Mouse (Mus musculus): ENCODE data around the gene Hspg2. TPM values are rescaled to one million over a fixed set of nuclear protein-coding genes. Genes with fewer than 3 reads are reported as not detected.
A peak's percentile ranks its signal among the peaks of the same experiment; 100 is the strongest.

Hspg2 gene
- polyA plus RNA-seq, 1 experiment from 2014 or later = 3.2 TPM

DNA sequence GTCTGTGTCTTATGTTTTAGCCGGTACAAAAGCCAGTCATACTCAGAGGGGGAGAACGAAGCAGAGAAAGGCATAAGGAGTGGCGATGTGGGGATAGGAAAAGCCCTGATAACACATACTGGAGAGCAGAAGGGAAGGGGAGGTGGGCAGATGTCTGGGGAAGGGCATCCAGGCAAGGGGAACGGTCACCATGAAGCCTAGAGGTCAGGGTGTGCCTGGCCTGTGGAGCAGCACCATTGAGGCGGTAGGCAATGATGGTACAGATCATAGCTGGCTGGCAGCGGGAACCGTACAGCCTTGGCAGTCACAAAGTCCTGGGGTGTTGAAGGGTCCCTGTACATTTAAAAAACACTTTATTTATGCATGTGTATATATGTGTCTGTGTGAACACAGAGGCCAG is 6.1 kb downstream of the Hspg2 start:
- 73% methylated on average over 7 of the region's 7 CpGs for WGBS (ENCODE audit: insufficient replicate concordance)
- Histone ChIP-seq H3K36me3 (no peaks in the 10 kb centered on the region), H3K4me1 (replicated peaks) (peaks cover 82% of the 10 kb centered on the region), H3K27me3 (peaks cover 13% of the 10 kb centered on the region), H3K4me2 (no peak overlapping the region), H3K27ac (no peak overlapping the region), H3K9me3 (replicated peaks) (no peaks in the 10 kb centered on the region), H3K4me3 (replicated peaks) (no peak overlapping the region), H3K9ac (no peak overlapping the region)
- ATAC-seq (ENCODE audit: low read depth) (no peak), DNase-seq (no peak)

DNA sequence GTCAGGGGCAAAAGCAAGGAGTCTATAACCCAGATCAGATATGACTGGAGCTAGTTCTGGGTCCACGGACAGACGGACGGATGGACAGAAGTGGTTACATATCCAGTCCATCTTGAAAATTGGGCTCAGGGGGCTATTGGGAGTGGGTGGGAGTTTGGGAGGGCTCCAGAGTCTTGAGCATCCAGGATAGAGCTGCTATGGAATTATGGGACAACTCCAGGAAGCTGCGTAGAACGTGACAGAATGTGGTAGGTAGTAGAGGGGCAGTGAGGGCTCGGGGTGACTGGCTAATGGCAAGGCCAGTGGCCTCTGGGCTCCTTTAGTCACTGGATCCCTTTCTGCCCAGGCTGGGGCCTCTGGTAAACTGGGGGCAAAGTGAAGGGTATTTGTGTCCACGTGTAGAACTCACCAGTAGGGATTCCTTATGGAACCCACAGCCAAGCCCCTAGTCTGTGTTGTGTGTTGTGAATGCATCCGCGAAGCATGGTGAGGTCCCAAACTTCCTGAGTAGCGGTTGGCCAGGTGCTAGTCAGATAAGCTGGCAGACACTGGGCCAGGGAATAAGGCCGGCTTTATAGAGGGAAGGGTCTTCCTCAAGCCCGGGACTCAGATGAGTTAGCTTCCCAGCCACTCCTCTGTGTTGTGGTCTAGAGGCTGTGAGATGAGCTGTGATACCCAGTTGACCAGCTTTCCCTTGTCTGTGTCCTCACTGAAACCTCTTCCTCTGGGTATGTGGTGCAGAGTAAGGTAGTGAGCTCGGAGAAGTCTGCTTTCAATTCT is 6.9 kb downstream of the Hspg2 start:
- ATAC-seq (ENCODE audit: low read depth) = no peak
- Histone ChIP-seq H3K9ac (no peak overlapping the region), H3K9me3 (replicated peaks) (no peaks in the 10 kb centered on the region), H3K4me1 (replicated peaks) (peaks cover 80% of the 10 kb centered on the region), H3K27ac (no peak overlapping the region), H3K4me3 (replicated peaks) (no peak overlapping the region), H3K27me3 (peaks cover 6% of the 10 kb centered on the region; the same call in 1 of the 2 replicates), H3K36me3 (no peaks in the 10 kb centered on the region), H3K4me2 (no peak overlapping the region)
- WGBS (ENCODE audit: insufficient replicate concordance) = 47% methylated on average over 13 of the region's 13 CpGs
- no peak for DNase-seq

DNA sequence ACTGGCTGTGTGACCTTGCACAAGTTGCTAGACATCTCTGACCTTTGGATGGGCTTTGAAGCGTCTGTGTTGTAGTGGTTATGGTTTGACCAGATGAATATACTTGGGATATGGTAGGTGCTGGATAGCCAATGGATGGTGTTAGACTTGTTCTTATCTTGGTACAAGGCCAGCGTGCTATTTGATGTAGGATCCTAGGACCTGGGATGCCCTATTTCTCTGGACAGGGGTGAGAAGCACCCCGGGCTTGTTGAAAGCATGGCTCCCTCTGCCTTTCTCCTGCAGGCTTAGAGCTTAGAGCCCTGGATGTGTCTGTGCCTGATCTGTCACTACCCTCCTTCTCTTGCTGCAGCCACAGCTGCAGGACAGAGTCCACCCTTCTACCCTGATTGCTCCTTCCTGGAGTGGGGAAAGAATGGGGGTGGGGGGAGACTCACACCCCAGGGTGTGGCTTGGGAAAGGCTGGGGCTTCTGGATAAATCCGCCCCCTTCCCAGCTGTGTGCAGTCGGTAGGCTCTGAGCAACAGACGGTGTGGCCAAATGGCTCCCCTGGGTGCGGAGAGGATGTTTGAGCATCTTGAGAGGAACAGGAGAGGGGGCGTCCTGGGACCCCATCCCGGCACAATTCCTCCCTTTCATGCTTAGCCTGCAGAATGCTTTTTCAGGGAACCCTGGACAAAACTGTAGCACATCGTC is 7.6 kb downstream of the Hspg2 start:
- peaks cover 83% of the 10 kb centered on the region for H3K4me1 ChIP-seq (replicated peaks)
- WGBS (ENCODE audit: insufficient replicate concordance) = 38% methylated on average over 10 of the region's 10 CpGs
- H3K4me2 ChIP-seq = peak overlapping the region; percentile 21; the same call in 1 of the 2 replicates
- no peaks in the 10 kb centered on the region for H3K36me3 ChIP-seq
- H3K27ac ChIP-seq = no peak overlapping the region
- no peak overlapping the region for H3K4me3 ChIP-seq (replicated peaks)
- 0 out of 2 replicates have a peak, but pooled peaks cover 3% of the 10 kb centered on the region for H3K27me3 ChIP-seq
- H3K9ac ChIP-seq = no peak overlapping the region
- no peak for ATAC-seq (ENCODE audit: low read depth)
- DNase-seq = no peak
- no peaks in the 10 kb centered on the region for H3K9me3 ChIP-seq (replicated peaks)

DNA sequence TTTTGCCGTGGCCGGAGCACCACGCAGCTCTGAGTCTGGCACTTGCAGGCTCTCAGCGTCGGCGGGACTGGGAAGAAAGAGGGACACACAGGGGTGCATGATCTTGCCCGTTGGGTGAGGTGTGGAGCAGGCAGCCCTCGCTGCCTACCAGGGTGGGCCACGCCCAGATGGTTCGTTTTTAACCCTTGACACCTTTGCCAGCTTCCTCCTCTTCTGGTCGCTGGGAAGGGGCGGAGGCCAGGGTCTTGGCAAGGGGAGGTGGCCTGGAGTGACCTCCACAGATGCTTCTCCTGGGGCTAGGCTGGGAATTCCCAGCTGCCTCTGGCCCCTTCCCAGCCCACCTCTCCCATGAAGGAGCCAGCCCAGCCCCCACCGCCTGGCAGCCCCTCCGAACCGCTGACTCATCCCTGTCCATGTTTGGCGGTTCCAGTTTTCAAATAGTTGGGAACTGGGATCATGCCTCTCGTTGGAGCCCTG is 8.2 kb downstream of the Hspg2 start:
- H3K9ac ChIP-seq = no peak overlapping the region
- 33% methylated on average over 17 of the region's 17 CpGs for WGBS (ENCODE audit: insufficient replicate concordance)
- peak overlapping the region; percentile 21; the same call in 1 of the 2 replicates for H3K4me2 ChIP-seq
- H3K4me3 ChIP-seq (replicated peaks) = no peak overlapping the region
- H3K27ac ChIP-seq = no peak overlapping the region
- H3K4me1 ChIP-seq (replicated peaks) = peaks cover 85% of the 10 kb centered on the region
- 0 out of 2 replicates have a peak, but pooled peaks cover 3% of the 10 kb centered on the region for H3K27me3 ChIP-seq
- ATAC-seq (ENCODE audit: low read depth) = no peak
- DNase-seq = no peak
- no peaks in the 10 kb centered on the region for H3K9me3 ChIP-seq (replicated peaks)
- no peaks in the 10 kb centered on the region for H3K36me3 ChIP-seq

DNA sequence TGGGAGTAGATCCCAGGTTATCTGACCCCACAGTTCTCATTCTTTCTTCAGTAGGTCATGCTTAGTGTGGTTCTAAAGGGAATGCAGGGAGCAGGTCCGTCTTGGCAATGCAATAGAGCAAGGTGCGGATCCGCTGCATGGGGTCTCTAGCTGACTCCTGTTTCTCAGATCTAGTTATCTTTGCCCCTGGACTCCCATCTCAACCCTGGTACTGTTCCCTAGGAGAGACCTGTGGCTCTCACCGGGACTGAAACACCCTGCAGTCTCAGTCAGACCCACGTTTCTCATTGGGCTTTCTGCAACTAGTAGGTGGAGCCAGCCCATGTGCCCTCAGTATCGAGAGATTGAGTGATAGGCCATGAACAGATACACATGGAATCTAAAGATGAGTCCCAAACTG is 9.0 kb downstream of the Hspg2 start:
- no peak for DNase-seq
- Histone ChIP-seq H3K27me3 (0 out of 2 replicates have a peak, but pooled peaks cover 3% of the 10 kb centered on the region), H3K36me3 (no peaks in the 10 kb centered on the region), H3K9ac (no peak overlapping the region), H3K27ac (peak overlapping the region; percentile 18; the same call in 1 of the 2 replicates), H3K4me2 (no peak overlapping the region), H3K9me3 (replicated peaks) (no peaks in the 10 kb centered on the region), H3K4me1 (replicated peaks) (peaks cover 87% of the 10 kb centered on the region), H3K4me3 (replicated peaks) (no peak overlapping the region)
- ATAC-seq (ENCODE audit: low read depth) = no peak
- WGBS (ENCODE audit: insufficient replicate concordance) = 52% methylated on average over 6 of the region's 6 CpGs

DNA sequence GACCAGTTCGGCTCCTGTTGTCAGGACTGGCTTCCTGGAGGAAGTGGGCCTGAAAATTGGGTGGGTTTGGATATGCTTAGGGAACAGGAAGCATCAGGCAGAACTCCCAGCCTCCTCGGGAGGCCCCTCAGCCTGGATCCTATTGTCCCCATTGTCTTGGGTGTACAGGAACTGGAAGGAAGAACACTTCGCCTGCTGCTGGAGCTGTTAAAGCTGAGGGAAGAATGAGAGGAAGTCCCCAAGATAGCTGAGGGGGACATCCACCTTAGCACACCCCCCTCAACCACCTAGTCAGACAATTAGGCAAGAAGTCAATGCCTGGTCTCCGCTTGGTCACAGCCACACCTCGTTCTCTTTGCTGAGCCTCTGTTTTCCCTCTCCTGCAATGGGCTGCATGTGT is 9.7 kb downstream of the Hspg2 start:
- Histone ChIP-seq H3K36me3 (no peaks in the 10 kb centered on the region), H3K9me3 (replicated peaks) (no peaks in the 10 kb centered on the region), H3K27me3 (0 out of 2 replicates have a peak, but pooled peaks cover 3% of the 10 kb centered on the region), H3K4me1 (replicated peaks) (peaks cover 81% of the 10 kb centered on the region), H3K27ac (no peak overlapping the region), H3K9ac (no peak overlapping the region), H3K4me2 (no peak overlapping the region), H3K4me3 (replicated peaks) (no peak overlapping the region)
- DNase-seq (no peak), ATAC-seq (ENCODE audit: low read depth) (no peak)
- WGBS (ENCODE audit: insufficient replicate concordance) = 40% methylated on average over 5 of the region's 5 CpGs

DNA sequence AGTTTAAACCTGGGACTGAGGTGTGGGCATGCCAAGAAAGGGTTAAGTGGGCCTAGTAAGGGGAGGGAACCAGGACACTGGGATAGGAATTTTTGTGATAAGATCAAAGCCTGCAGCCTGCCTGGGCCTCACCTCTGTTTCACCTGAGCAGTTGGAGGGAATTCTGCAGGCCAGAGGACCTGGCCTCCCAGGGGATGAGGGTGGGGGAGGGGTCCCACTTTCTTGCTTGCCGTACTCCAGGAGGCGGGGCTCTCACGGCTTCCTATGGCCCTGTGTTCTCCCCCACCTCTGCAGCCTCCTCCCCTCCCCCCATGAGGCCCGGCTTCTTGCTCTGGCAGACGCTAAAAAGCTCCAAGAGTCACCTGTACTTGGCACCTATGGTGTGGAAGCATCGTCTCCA is 11.2 kb downstream of the Hspg2 start:
- Histone ChIP-seq H3K4me2 (peak overlapping the region; percentile 38; the same call in 1 of the 2 replicates), H3K27ac (peak overlapping the region; percentile 79), H3K9ac (no peak overlapping the region), H3K9me3 (replicated peaks) (no peaks in the 10 kb centered on the region), H3K27me3 (0 out of 2 replicates have a peak, but pooled peaks cover 3% of the 10 kb centered on the region), H3K36me3 (no peaks in the 10 kb centered on the region), H3K4me1 (replicated peaks) (peaks cover 86% of the 10 kb centered on the region), H3K4me3 (replicated peaks) (no peak overlapping the region)
- no peak for ATAC-seq (ENCODE audit: low read depth)
- DNase-seq = no peak
- WGBS (ENCODE audit: insufficient replicate concordance) = 29% methylated on average over 6 of the region's 6 CpGs

DNA sequence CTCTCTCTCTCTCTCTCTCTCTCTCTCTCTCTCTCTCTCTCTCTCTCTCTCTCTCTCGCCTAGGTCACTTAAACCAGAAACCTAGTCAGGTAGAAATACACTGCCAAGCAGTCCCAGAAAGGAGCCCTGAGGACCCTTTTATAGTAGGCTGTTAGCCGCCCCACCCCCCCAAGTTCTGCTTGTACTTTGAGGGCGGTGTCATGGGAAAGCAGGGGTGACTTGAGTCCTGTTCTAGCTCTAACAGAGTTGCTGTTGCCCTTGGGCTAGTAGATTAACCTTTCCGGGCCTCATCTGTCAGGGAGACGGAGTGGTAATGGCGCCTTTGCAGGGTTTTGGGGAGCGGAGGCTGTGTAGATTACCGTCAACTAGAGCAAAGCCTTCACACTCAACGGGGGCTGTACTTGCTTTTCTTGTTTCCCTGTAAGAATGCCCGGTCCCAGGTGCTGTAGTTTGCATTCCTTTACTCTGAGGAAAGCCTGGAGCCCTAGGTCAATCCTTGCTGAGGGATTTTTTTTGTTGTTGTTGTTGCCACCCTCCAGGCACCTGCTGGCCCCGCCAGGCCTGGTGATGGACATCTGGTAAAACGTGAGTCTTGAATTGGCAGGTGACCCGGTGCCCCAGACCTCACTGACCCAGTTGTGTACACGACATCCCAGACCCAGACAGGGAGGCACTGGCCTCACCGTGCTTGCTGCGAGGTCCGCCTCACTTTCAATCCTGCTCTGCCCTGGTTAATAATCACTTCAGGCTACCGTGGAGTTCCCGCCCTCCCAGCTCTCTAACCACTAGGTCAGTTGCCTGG is 11.8 kb downstream of the Hspg2 start:
- H3K9ac ChIP-seq = no peak overlapping the region
- H3K36me3 ChIP-seq = no peaks in the 10 kb centered on the region
- 0 out of 2 replicates have a peak, but pooled peaks cover 3% of the 10 kb centered on the region for H3K27me3 ChIP-seq
- WGBS (ENCODE audit: insufficient replicate concordance) = 53% methylated on average over 19 of the region's 19 CpGs
- peak overlapping the region; percentile 79 for H3K27ac ChIP-seq
- DNase-seq (no peak), ATAC-seq (ENCODE audit: low read depth) (peak; percentile 60)
- no peak overlapping the region for H3K4me3 ChIP-seq (replicated peaks)
- H3K4me1 ChIP-seq (replicated peaks) = peaks cover 90% of the 10 kb centered on the region
- H3K9me3 ChIP-seq (replicated peaks) = no peaks in the 10 kb centered on the region
- peak overlapping the region; percentile 38 for H3K4me2 ChIP-seq

DNA sequence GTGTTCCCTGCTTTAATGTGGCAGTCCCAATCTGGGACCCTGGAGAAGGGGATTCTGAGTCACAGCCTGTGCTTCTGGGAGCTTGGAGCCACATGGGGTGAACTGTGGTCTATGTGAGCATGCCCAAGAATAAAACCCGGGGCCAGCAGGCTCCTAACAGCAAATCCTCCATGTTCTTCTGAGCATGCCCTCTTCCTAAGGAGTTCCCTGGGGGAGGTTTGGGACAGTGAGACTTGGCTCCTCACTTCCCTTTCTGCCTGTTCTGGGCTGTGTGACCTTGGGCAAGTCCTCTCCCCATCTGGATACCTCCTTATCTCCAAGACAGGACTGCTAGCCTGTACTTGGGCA is 12.4 kb downstream of the Hspg2 start:
- Histone ChIP-seq H3K4me1 (replicated peaks) (peaks cover 90% of the 10 kb centered on the region), H3K27me3 (0 out of 2 replicates have a peak, but pooled peaks cover 3% of the 10 kb centered on the region), H3K27ac (peak overlapping the region; percentile 71), H3K4me3 (replicated peaks) (no peak overlapping the region), H3K9ac (peak overlapping the region; percentile 31; the same call in 1 of the 2 replicates), H3K9me3 (replicated peaks) (no peaks in the 10 kb centered on the region), H3K36me3 (no peaks in the 10 kb centered on the region), H3K4me2 (0 out of 2 replicates have a peak overlapping the region, but pooled peaks have one; percentile 11)
- ATAC-seq (ENCODE audit: low read depth) = no peak
- no peak for DNase-seq
- WGBS (ENCODE audit: insufficient replicate concordance) = 33% methylated on average over 1 of the region's 1 CpGs

DNA sequence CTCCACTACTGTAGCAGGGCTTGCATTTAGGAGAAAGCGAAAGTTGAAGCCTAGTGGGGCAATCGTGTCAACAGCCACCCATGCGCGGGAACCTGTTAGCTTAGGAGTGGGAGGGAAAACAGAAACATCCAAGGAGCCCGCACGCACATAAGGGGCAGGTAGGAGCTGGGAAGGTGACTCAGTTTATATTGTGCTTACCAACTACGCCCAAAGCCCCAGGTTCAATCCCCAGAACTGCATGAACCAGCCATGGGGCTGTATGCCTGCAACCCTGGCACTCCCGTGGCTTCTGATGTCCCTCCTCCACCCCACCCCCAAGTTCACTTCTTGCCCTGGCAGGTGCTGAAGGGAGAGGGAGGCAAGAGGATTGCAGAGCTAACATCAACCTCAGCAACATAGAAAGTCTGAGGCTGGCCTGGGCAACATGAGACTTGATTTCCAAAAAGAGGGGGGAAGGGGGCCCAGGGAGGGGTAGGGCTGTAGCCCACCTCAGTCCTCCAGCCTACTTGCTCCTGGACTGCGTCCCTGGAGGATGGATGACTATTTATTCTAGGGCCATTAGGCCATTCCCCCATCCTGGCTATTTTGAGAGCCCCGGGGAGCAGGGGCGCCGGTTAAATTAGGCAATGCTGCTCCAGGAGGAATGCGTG is 12.9 kb downstream of the Hspg2 start:
- peaks cover 90% of the 10 kb centered on the region for H3K4me1 ChIP-seq (replicated peaks)
- ATAC-seq (ENCODE audit: low read depth) = no peak
- H3K9ac ChIP-seq = peak overlapping the region; percentile 31; the same call in 1 of the 2 replicates
- no peak for DNase-seq
- 0 out of 2 replicates have a peak overlapping the region, but pooled peaks have one; percentile 11 for H3K4me2 ChIP-seq
- 62% methylated on average over 13 of the region's 13 CpGs for WGBS (ENCODE audit: insufficient replicate concordance)
- H3K9me3 ChIP-seq (replicated peaks) = no peaks in the 10 kb centered on the region
- no peak overlapping the region for H3K4me3 ChIP-seq (replicated peaks)
- no peaks in the 10 kb centered on the region for H3K36me3 ChIP-seq
- peak overlapping the region; percentile 71 for H3K27ac ChIP-seq
- 0 out of 2 replicates have a peak, but pooled peaks cover 3% of the 10 kb centered on the region for H3K27me3 ChIP-seq

All from liver, embryonic 13.5 days (tissue).